Mouse (Mus musculus): ENCODE measurements around the gene Enox1. TPM values are rescaled to one million over a fixed set of nuclear protein-coding genes. Genes with fewer than 3 reads are reported as not detected.

Gene Enox1
- total and polyA plus RNA-seq, 2 experiments from 2014 or later = 23.1 to 49.6 TPM

DNA sequence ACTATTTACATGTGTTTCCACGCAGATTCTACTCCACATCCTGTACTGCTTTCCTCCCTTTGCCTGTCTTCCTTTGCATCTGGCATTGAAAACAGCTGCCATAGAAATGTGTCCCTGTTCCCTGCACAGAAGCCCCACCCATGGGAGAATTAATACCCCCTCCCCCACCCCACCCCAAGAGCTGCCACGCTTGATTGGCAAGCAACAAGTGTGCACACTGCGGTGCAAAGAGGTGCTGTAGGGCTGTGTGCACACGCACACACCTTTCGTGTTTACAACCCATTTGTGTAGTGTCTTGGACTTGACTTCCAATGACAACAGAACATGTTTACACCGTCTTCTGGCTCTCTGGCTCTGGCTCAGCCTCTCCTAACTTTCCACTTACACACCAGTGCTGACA is 154.9 kb downstream of the Enox1 start:
- no peak for ATAC-seq (ENCODE audit: low FRiP score)
- no peak overlapping the region for H3K4me2 ChIP-seq (ENCODE audit: low read depth, low read length, poor library complexity, severe bottlenecking)
- no peaks in the 10 kb centered on the region for H3K9me3 ChIP-seq (ENCODE audit: low read length)
- no peaks in the 10 kb centered on the region for H3K36me3 ChIP-seq (ENCODE audit: insufficient read depth, low read length)
- 63% methylated on average over 6 of the region's 6 CpGs for WGBS
- 0 out of 2 replicates have a peak, but pooled peaks cover 2% of the 10 kb centered on the region for H3K4me1 ChIP-seq (ENCODE audit: insufficient read depth, low read length)
- H3K4me3 ChIP-seq (ENCODE audit: low read depth, low read length) = no peak overlapping the region
- DNase-seq (ENCODE audit: low spot score) = no peak
- H3K27ac ChIP-seq (ENCODE audit: low read depth, low read length) = no peak overlapping the region
- H3K9ac ChIP-seq (replicated peaks; ENCODE audit: low read length, poor library complexity, severe bottlenecking) = no peak overlapping the region
- no peak for TF ChIP-seq CTCF (IDR thresholded peaks at IDR 0.05)
- H3K27me3 ChIP-seq (ENCODE audit: insufficient read depth, low read length) = no peaks in the 10 kb centered on the region

DNA sequence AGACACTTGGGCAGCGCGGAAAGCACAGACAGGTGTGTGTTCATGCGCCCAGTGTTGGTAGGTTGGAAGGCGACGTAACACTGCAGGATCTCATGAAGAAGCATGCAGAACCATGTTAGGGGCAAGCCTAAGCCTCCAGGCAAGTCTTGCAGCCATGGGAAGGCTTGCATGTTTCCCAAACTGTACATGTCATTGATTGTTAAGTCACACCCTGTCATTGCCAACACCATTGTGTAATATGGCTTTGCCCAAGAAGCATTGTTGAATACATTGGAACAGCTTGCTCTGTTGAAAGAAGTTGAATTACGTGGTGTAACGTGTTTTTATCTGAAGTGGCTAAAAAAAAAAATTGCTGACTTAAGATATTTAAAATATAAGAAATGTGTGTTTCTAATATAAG is 162.8 kb downstream of the Enox1 start:
- H3K27me3 ChIP-seq (ENCODE audit: insufficient read depth, low read length) = no peaks in the 10 kb centered on the region
- H3K9me3 ChIP-seq (ENCODE audit: low read length) = no peaks in the 10 kb centered on the region
- DNase-seq (ENCODE audit: low spot score) (no peak), ATAC-seq (ENCODE audit: low FRiP score) (no peak)
- 86% methylated on average over 7 of the region's 7 CpGs for WGBS
- H3K4me1 ChIP-seq (ENCODE audit: insufficient read depth, low read length) = no peaks in the 10 kb centered on the region
- no peak overlapping the region for H3K4me2 ChIP-seq (ENCODE audit: low read depth, low read length, poor library complexity, severe bottlenecking)
- no peak for TF ChIP-seq CTCF (IDR thresholded peaks at IDR 0.05)
- H3K27ac ChIP-seq (ENCODE audit: low read depth, low read length) = no peak overlapping the region
- H3K4me3 ChIP-seq (ENCODE audit: low read depth, low read length) = no peak overlapping the region
- no peaks in the 10 kb centered on the region; the same call in 1 of the 2 replicates for H3K36me3 ChIP-seq (ENCODE audit: insufficient read depth, low read length)
- no peak overlapping the region for H3K9ac ChIP-seq (replicated peaks; ENCODE audit: low read length, poor library complexity, severe bottlenecking)

GRCm38 (mm10) chr14:77324348-77324747 is 167.8 kb downstream of the Enox1 start:
- Histone ChIP-seq H3K27ac (ENCODE audit: low read depth, low read length) (no peak overlapping the region), H3K4me2 (ENCODE audit: low read depth, low read length, poor library complexity, severe bottlenecking) (no peak overlapping the region), H3K27me3 (ENCODE audit: insufficient read depth, low read length) (no peaks in the 10 kb centered on the region), H3K4me1 (ENCODE audit: insufficient read depth, low read length) (no peaks in the 10 kb centered on the region), H3K4me3 (ENCODE audit: low read depth, low read length) (no peak overlapping the region), H3K9ac (replicated peaks; ENCODE audit: low read length, poor library complexity, severe bottlenecking) (no peak overlapping the region), H3K36me3 (ENCODE audit: insufficient read depth, low read length) (no peaks in the 10 kb centered on the region), H3K9me3 (ENCODE audit: low read length) (no peaks in the 10 kb centered on the region)
- no peak for TF ChIP-seq CTCF (IDR thresholded peaks at IDR 0.05)
- 93% methylated on average over 2 of the region's 2 CpGs for WGBS
- ATAC-seq (ENCODE audit: low FRiP score) (no peak), DNase-seq (ENCODE audit: low spot score) (no peak)

GRCm38 (mm10) chr14:77327693-77328092 is 171.1 kb downstream of the Enox1 start:
- no peak for TF ChIP-seq CTCF (IDR thresholded peaks at IDR 0.05)
- Histone ChIP-seq H3K4me2 (ENCODE audit: low read depth, low read length, poor library complexity, severe bottlenecking) (no peak overlapping the region), H3K9me3 (ENCODE audit: low read length) (no peaks in the 10 kb centered on the region), H3K4me3 (ENCODE audit: low read depth, low read length) (no peak overlapping the region), H3K4me1 (ENCODE audit: insufficient read depth, low read length) (no peaks in the 10 kb centered on the region), H3K27me3 (ENCODE audit: insufficient read depth, low read length) (no peaks in the 10 kb centered on the region), H3K27ac (ENCODE audit: low read depth, low read length) (no peak overlapping the region), H3K36me3 (ENCODE audit: insufficient read depth, low read length) (no peaks in the 10 kb centered on the region), H3K9ac (replicated peaks; ENCODE audit: low read length, poor library complexity, severe bottlenecking) (no peak overlapping the region)
- DNase-seq (ENCODE audit: low spot score) = no peak
- no peak for ATAC-seq (ENCODE audit: low FRiP score)
- WGBS = 70% methylated on average over 3 of the region's 3 CpGs

GRCm38 (mm10) chr14:77329791-77330190 is 173.2 kb downstream of the Enox1 start:
- no peak overlapping the region for H3K4me2 ChIP-seq (ENCODE audit: low read depth, low read length, poor library complexity, severe bottlenecking)
- TF ChIP-seq CTCF (IDR thresholded peaks at IDR 0.05) = no peak
- no peaks in the 10 kb centered on the region for H3K27me3 ChIP-seq (ENCODE audit: insufficient read depth, low read length)
- ATAC-seq (ENCODE audit: low FRiP score) (no peak), DNase-seq (ENCODE audit: low spot score) (no peak)
- no peaks in the 10 kb centered on the region for H3K9me3 ChIP-seq (ENCODE audit: low read length)
- H3K36me3 ChIP-seq (ENCODE audit: insufficient read depth, low read length) = no peaks in the 10 kb centered on the region
- no peak overlapping the region for H3K4me3 ChIP-seq (ENCODE audit: low read depth, low read length)
- H3K9ac ChIP-seq (replicated peaks; ENCODE audit: low read length, poor library complexity, severe bottlenecking) = no peak overlapping the region
- H3K27ac ChIP-seq (ENCODE audit: low read depth, low read length) = no peak overlapping the region
- H3K4me1 ChIP-seq (ENCODE audit: insufficient read depth, low read length) = no peaks in the 10 kb centered on the region

DNA sequence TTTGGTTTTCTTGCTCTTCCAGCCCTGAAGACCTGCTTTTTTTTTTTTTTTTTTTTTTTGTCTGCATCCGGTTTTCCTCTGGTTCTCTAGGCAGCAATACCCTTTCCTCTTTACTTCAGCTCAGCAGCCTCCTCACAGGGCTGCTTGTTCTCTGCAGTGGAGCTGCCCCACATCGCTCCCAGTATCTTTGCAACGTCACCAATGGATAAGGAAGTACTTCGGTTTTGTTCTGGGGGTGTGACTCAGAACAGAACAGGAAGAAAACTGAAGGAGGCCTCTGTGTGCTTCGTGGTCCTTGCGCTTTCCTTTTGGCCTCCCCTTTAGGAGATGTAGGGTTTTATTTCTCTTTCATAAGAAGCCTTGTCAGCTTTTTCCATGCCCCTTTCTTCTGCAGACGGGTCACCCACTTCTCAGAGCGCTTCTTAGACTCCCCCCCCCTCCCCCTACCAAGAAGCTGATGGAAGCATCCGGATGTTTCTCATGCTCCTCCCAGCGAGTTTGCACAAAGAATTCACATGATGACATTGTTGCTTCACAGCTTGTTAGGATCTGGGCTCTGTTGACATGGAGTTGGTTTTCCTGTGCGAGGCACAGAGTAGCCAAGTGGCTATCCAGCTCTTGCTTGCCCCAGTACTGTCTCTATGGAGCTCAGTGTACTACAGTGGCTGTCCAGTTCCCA is 187.2 kb downstream of the Enox1 start:
- Histone ChIP-seq H3K4me1 (ENCODE audit: insufficient read depth, low read length) (no peaks in the 10 kb centered on the region), H3K27ac (ENCODE audit: low read depth, low read length) (no peak overlapping the region), H3K27me3 (ENCODE audit: insufficient read depth, low read length) (no peaks in the 10 kb centered on the region), H3K36me3 (ENCODE audit: insufficient read depth, low read length) (no peaks in the 10 kb centered on the region), H3K9me3 (ENCODE audit: low read length) (no peaks in the 10 kb centered on the region), H3K4me2 (ENCODE audit: low read depth, low read length, poor library complexity, severe bottlenecking) (no peak overlapping the region), H3K9ac (replicated peaks; ENCODE audit: low read length, poor library complexity, severe bottlenecking) (no peak overlapping the region), H3K4me3 (ENCODE audit: low read depth, low read length) (no peak overlapping the region)
- WGBS = 64% methylated on average over 11 of the region's 11 CpGs
- ATAC-seq (ENCODE audit: low FRiP score) (no peak), DNase-seq (ENCODE audit: low spot score) (no peak)
- no peak for TF ChIP-seq CTCF (IDR thresholded peaks at IDR 0.05)

Measured in midbrain, postnatal 0 days (tissue).